Mouse (Mus musculus) liver, embryonic 16.5 days (tissue): ENCODE results near the gene Rxra. TPM values are rescaled to one million over a fixed set of nuclear protein-coding genes. Genes with fewer than 3 reads are reported as not detected.

ENCODE experiments used
- ATAC-seq: fragments of 200-750 bp; cut with Nextera tagmentation; 2 replicates; pipeline ENCODE4 v1.8.0; 2017; ENCODE audit warnings: low read depth, mild to moderate bottlenecking, moderate number of reproducible peaks, moderate library complexity
- H3K27ac ChIP-seq: fragments of 300-500 bp; sonication (generic); 2 replicates; pipeline ENCODE4 v1.5.1; 2014; ENCODE audit warnings: mild to moderate bottlenecking, low read length
- H3K27me3 ChIP-seq: fragments of 300-500 bp; sonication (generic); 2 replicates; pipeline ENCODE4 v1.6.1; 2014; ENCODE audit warnings: low read depth, low read length, mixed read lengths; ENCODE audit not compliant: control insufficient read depth, insufficient read depth
- H3K36me3 ChIP-seq: fragments of 300-500 bp; sonication (generic); 2 replicates; pipeline ENCODE4 v1.6.1; 2014; ENCODE audit warnings: mild to moderate bottlenecking; ENCODE audit not compliant: control insufficient read depth, insufficient read depth
- H3K4me1 ChIP-seq: fragments of 300-500 bp; sonication (generic); 2 replicates; pipeline ENCODE4 v1.6.1; 2014; ENCODE audit warnings: low read depth, low read length, mixed read lengths; ENCODE audit not compliant: control insufficient read depth
- H3K4me2 ChIP-seq: fragments of 300-500 bp; sonication (generic); 2 replicates; pipeline ENCODE4 v1.6.1; 2014; ENCODE audit warnings: low read depth, low read length, mixed read lengths
- H3K4me3 ChIP-seq: fragments of 300-500 bp; sonication (generic); 2 replicates; pipeline ENCODE4 v1.5.1; 2014; ENCODE audit warnings: low read depth, mild to moderate bottlenecking, low read length
- H3K9ac ChIP-seq: fragments of 300-500 bp; sonication (generic); 2 replicates; pipeline ENCODE4 v1.6.1; 2014; ENCODE audit warnings: low read depth, low read length
- H3K9me3 ChIP-seq: fragments of 300-500 bp; sonication (generic); replicated peaks from 2 replicates; pipeline ENCODE4 v1.6.1; 2016; ENCODE audit warnings: low read length; ENCODE audit not compliant: control insufficient read depth
- WGBS: fragments of 180-500 bp; shearing (Covaris S2); extraction: QIAGEN DNeasy Blood & Tissue Kit; methylation state at CpG from one replicate; pipeline ENCODE4 v1.1.7; 2014; ENCODE audit not compliant: insufficient replicate concordance; 5-methylcytosine and 5-hydroxymethylcytosine counted together
- polyA plus RNA-seq: library from polyadenylated mRNA; unstranded; fragments of >200 nt; fragmentation: Nextera tagmentation; extraction: Ambion mirVana; gene quantifications from 2 replicates; pipeline ENCODE4 v1.2.1, GENCODE M21; 2015

Gene Rxra
- polyA plus RNA-seq, 1 experiment from 2014 or later: 5.5 TPM

GRCm38 (mm10) chr2:27716339-27716738 is 40.1 kb downstream of the Rxra start:
- H3K4me3 ChIP-seq: no peak overlapping the region
- WGBS: 47% methylated on average over 3 of the region's 3 CpGs
- H3K4me1 ChIP-seq: peaks cover 69% of the 10 kb centered on the region
- no peaks in the 10 kb centered on the region for H3K27me3 ChIP-seq
- no peak overlapping the region for H3K4me2 ChIP-seq
- no peak overlapping the region for H3K9ac ChIP-seq
- 0 out of 2 replicates have a peak, but pooled peaks have one; percentile 14 for ATAC-seq
- no peaks in the 10 kb centered on the region for H3K36me3 ChIP-seq
- peak overlapping the region; percentile 45 for H3K27ac ChIP-seq
- no peaks in the 10 kb centered on the region for H3K9me3 ChIP-seq

- Histone ChIP-seq H3K36me3 (no peaks in the 10 kb centered on the region), H3K9me3 (no peaks in the 10 kb centered on the region), H3K4me2 (no peak overlapping the region), H3K27me3 (no peaks in the 10 kb centered on the region), H3K27ac (no peak overlapping the region), H3K4me3 (no peak overlapping the region), H3K9ac (no peak overlapping the region), H3K4me1 (peaks cover 58% of the 10 kb centered on the region)
- ATAC-seq: peak; percentile 33; the same call in 1 of the 2 replicates
These were observed 42.0 kb downstream of the Rxra start for GRCm38 (mm10) chr2:27718191-27718590.

GRCm38 (mm10) chr2:27719601-27720000 is 43.4 kb downstream of the Rxra start:
- 49% methylated on average over 10 of the region's 10 CpGs for WGBS
- H3K4me1 ChIP-seq: peaks cover 44% of the 10 kb centered on the region
- no peaks in the 10 kb centered on the region for H3K27me3 ChIP-seq
- no peak overlapping the region for H3K4me3 ChIP-seq
- H3K4me2 ChIP-seq: no peak overlapping the region
- H3K27ac ChIP-seq: no peak overlapping the region
- no peaks in the 10 kb centered on the region for H3K9me3 ChIP-seq
- no peak overlapping the region for H3K9ac ChIP-seq
- H3K36me3 ChIP-seq: no peaks in the 10 kb centered on the region
- ATAC-seq: no peak

- Histone ChIP-seq H3K4me1 (peaks cover 27% of the 10 kb centered on the region), H3K36me3 (no peaks in the 10 kb centered on the region), H3K9ac (no peak overlapping the region), H3K4me2 (no peak overlapping the region), H3K27ac (no peak overlapping the region), H3K9me3 (no peaks in the 10 kb centered on the region), H3K27me3 (no peaks in the 10 kb centered on the region), H3K4me3 (no peak overlapping the region)
- 82% methylated on average over 4 of the region's 4 CpGs for WGBS
- ATAC-seq: no peak
These were observed 45.4 kb downstream of the Rxra start for GRCm38 (mm10) chr2:27721611-27722010.

GRCm38 (mm10) chr2:27724729-27725316 is 48.6 kb downstream of the Rxra start:
- H3K9ac ChIP-seq: no peak overlapping the region
- H3K4me3 ChIP-seq: no peak overlapping the region
- no peak for ATAC-seq
- no peaks in the 10 kb centered on the region for H3K27me3 ChIP-seq
- H3K36me3 ChIP-seq: no peaks in the 10 kb centered on the region
- H3K9me3 ChIP-seq: no peaks in the 10 kb centered on the region
- 72% methylated on average over 9 of the region's 9 CpGs for WGBS
- no peak overlapping the region for H3K4me2 ChIP-seq
- H3K27ac ChIP-seq: no peak overlapping the region
- H3K4me1 ChIP-seq: peaks cover 13% of the 10 kb centered on the region

GRCm38 (mm10) chr2:27727994-27728854 is 52.0 kb downstream of the Rxra start:
- no peak overlapping the region for H3K9ac ChIP-seq
- no peaks in the 10 kb centered on the region for H3K9me3 ChIP-seq
- H3K4me2 ChIP-seq: no peak overlapping the region
- H3K27me3 ChIP-seq: no peaks in the 10 kb centered on the region
- no peak overlapping the region for H3K4me3 ChIP-seq
- H3K36me3 ChIP-seq: no peaks in the 10 kb centered on the region
- no peak overlapping the region for H3K27ac ChIP-seq
- 58% methylated on average over 14 of the region's 14 CpGs for WGBS
- no peak; the same call in 1 of the 2 replicates for ATAC-seq
- H3K4me1 ChIP-seq: peaks cover 17% of the 10 kb centered on the region

- Histone ChIP-seq H3K27me3 (no peaks in the 10 kb centered on the region), H3K36me3 (no peaks in the 10 kb centered on the region), H3K27ac (no peak overlapping the region), H3K4me2 (no peak overlapping the region), H3K9me3 (no peaks in the 10 kb centered on the region), H3K4me1 (peaks cover 22% of the 10 kb centered on the region), H3K4me3 (no peak overlapping the region), H3K9ac (no peak overlapping the region)
- 51% methylated on average over 4 of the region's 4 CpGs for WGBS
- peak; percentile 12; the same call in 1 of the 2 replicates for ATAC-seq
These were observed 52.8 kb downstream of the Rxra start for GRCm38 (mm10) chr2:27729009-27729408.

GRCm38 (mm10) chr2:27730002-27730905 is 54.0 kb downstream of the Rxra start:
- H3K4me1 ChIP-seq: peaks cover 25% of the 10 kb centered on the region

More at GRCm38 (mm10) chr2:27730002-27730905, 54.0 kb downstream of the Rxra start:
- peak; percentile 43 for ATAC-seq
- WGBS: 45% methylated on average over 13 of the region's 13 CpGs
- no peak overlapping the region for H3K27ac ChIP-seq
- no peak overlapping the region for H3K9ac ChIP-seq
- no peaks in the 10 kb centered on the region for H3K27me3 ChIP-seq
- H3K36me3 ChIP-seq: no peaks in the 10 kb centered on the region
- H3K9me3 ChIP-seq: no peaks in the 10 kb centered on the region
- H3K4me2 ChIP-seq: no peak overlapping the region
- no peak overlapping the region for H3K4me3 ChIP-seq
